Mouse (Mus musculus): Measurements from ENCODE around the gene Map3k5.

DNA sequence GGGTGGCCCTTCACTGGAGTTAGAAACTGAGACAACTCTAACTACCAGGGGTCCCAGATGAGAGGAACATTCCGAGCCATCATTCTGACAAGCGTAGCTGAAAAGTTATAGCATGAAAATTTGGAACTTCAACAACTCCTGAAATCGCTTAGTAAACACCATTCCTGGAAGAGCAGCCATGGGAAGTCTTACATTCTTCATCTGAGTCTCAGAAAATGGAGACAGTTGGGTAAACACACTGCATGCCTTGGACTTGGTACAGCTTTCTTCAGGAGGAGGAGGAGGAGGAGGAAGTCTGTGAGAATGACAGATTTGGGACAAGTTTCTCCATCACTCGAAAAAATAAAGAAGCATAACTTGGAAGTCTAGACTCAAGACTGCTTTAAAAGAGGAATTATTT is 29.8 kb downstream of the Map3k5 start:
- TF ChIP-seq CTCF (IDR thresholded peaks at IDR 0.05) (no peak), EP300 (IDR thresholded peaks at IDR 0.05) (no peak)
